Mouse (Mus musculus): ENCODE data around the gene Cox14.

DNA sequence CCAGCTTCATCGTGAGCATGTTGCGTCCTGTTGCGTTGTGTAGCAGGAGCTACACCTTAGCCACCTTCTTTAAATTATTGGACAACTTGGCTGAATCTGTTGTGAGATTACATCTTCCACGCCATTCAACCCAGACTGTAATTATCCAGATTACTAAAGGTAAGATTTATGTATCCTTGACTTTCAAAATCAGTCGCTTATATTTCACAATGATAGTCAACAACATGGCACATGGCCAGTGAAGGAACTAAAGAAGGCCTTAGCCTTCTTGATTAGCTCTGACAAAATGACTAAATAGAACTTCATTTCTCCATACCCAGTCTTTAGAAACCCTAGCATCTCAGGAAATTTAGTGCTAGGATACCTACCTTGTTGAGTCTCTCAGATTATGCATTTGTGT, 7.8 kb downstream of the Cox14 start:
- TF ChIP-seq GATA1 (IDR thresholded peaks at IDR 0.05; ENCODE audit: borderline replicate concordance, low read length) (no peak), FLI1 (IDR thresholded peaks at IDR 0.05; ENCODE audit: low read length) (no peak)
